Mouse (Mus musculus) kidney, adult 8-10 months (tissue): Measurements from ENCODE around the gene Rbm26.
A peak's percentile ranks its signal among the peaks of the same experiment; 100 is the strongest.

Experiments
- DNase-seq, 2 experiments: peaks; one replicate each; pipeline ENCODE4 v3.0.0; 2022

The Rbm26 gene

GRCm38 (mm10) chr14:105177238-105177693 lies at the start of gene Rbm26:
Rbm26 (minus strand) TSS chr14:105177327.
- DNase-seq, result peak; percentile 96 to 97

DNA sequence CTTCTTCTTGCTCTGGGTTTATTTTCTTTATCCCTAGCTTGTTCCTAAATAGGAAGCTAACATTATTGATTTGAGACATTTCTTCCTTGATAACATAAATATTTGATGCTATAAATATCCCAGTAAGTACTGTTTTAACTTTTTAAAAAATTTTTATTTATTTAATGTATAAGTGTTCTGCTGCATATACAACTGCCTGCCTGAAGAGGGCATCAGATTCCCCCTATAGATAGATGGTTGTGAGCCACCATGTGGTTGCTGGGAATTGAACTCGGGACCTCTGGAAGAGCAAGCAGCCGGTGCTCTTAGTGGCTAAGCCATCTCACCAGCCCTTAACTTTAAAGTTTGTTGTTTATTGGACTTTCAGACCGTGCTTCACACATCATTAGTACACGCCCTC lies 48.7 kb upstream of the Rbm26 start:
- no peak for DNase-seq

DNA sequence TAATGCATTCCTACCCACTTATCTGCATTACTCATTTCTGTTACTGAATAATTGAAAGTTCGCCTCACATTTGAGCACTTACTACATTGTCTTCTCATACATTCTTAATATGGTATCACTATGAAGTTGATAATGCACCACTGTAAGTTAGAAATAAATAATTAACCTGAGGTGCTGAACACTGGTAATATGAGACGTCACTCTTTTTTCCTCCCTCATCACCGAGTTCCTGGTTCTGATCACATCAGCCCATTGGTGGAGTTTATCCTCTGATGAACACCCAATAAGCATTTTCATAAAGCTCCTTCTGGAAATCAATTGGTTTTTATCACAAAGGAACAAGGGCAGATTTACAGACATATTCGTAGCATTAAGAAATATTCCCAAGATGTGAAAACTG lies 45.1 kb upstream of the Rbm26 start:
- DNase-seq, result no peak

DNA sequence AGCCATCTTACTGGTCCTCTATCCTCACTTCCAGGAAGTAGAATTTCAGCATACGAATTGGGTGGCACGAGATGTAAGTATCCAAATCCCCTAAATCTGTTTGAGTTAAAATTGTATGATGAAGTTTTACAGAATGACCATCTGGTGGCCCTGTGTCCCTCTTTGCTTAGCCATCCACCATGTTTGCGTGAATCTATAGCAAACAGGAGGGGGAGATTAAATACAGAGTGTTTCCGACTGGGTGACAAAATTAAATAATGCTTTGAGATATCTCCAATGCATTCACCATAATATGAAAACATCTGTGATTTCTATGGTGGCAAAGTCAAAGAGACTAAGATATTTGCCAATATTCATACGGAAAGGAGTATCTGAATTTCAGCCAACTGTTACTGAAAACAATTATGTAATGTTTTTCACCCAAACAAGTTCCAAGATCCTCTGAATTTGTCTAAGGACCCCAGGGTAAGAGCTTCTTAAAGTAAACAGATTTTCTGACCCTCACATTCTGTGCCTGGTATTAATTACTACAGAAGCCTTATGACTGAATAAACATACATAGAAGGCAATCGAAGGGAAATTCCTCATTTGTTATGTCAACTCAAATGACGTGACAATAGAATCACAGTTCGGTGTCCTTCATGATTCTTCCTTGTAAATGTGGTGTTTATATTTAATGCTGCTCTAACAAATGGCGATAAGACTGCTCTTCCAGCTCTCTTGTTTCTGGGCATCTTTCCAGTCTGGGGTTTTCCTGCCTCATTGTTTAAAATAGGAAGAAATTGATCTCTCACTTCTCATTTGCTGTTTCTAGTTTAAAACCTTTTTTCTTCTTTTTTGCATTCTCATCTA lies 42.6 kb upstream of the Rbm26 start:
- no peak for DNase-seq

GRCm38 (mm10) chr14:105198401-105198800 lies 21.3 kb upstream of the Rbm26 start:
- peak; percentile 32 to 37 for DNase-seq

DNA sequence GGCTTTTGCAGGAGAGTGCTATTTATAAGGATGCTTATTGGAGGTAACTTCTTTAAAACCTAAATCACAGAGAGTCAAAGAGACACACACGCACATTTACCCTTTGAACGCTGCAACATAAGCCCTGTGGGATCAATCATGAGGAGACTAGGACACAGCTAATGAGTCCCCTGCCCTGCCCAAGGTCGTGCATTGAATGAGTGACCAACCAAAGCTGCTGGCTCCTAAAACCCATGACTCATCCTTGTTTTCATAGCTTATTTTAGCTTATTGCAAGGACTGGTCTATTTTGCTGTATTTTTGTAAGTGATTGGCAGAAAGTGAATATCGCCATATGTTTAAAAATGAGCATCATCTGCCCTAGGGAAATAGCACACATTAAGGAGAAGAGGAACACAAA lies 17.6 kb upstream of the Rbm26 start:
- DNase-seq, result no peak

DNA sequence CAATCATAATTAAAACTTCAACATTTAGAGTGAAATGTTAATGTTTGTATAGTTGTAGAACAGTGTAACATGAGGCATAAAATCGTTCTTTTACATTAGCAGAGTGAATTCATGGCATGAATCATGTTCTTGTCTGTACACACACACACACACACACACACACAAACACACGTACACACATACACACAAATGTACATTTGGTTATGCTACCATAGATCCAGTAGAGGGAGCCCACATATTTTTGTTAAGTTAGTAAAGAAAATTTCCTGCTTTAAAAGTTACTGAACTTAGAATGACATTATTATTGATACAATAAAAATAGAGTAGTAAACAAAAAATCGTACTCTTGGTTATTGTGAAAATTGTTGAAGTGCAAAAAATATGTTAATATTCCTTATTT lies 7.7 kb upstream of the Rbm26 start:
- DNase-seq, result no peak

- no peak for DNase-seq
Observed at GRCm38 (mm10) chr14:105182786-105183185, 5.7 kb upstream of the Rbm26 start.

DNA sequence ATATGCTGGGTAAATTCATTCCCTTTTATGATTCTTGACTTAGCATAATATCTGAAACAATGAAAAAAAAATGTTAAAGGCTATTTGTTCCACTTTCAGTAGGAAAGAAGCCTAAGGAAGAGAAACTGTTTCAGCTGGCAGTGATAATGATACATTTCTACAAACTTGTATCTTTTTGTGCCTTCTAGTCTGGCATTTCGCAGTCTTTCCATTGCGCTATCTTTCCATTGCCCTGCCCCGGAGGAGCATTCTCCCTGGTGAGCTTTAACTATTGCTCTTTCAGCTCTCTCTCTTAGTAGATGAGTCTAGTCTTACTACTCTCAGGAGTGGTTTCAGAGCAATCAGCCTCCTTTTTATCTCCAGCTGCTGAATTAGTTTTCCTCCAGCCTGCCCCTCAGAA lies 2.6 kb upstream of the Rbm26 start:
- no peak for DNase-seq

- no peak for DNase-seq
Observed at GRCm38 (mm10) chr14:105178996-105179395, 1.9 kb upstream of the Rbm26 start.

DNA sequence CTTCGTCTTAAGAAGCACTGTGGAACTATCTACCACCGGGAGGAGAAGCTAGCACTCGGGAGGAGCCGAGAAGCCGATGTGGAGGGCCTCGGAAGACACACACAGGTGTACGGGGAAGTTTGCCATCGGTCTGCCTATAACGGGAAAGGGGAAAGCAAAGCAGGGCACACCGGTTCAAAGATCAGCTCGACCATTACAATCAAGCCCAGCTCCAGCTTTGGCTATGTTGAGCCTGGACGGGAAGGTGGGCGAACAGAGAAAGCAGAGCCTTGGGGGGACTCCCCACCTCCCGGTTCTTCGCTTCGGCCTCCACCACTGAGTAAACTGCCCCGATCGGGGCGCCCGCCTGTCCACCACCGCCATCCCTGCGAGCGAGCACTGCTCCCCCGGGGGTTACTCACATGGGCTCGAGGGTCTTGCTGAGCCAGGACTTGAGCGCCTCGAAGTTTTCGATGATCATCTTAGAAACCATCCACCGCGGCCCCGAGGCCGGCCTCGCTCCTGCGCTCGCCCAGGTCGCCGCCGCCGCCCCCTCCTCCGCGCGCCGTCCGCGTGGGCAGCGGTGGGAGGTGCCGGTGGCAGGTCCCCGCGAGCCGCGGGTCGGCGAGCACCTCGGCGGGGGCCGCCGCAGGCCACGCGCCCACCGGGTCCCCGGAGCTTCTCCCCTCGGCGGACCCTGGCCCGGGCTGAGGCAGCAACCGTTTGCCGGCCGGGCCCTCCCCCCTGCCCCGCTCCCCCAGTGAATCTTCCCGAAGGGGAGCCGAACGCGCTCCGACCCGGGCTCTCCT lies 552 bp downstream of the Rbm26 start:
- DNase-seq, result peak; percentile 34 to 50

DNA sequence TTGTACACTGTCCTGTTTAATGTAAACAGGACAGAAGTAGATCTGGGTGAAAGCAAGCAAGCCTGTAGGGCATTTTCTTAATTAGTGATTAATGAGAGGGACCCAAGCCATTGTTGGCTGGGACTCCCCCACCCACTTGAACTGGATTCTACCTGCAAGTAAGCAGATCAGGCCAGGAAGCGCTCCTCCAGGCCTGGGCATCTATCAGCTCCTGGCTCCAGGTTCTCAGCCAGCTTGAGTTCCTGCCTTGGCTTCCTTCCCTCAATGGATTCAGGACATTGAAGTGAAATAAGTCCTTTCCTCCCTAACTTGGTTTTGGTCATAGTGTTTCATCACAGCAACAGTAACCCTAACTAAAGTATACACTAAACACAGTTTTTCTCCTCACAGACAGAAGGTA lies 9.9 kb downstream of the Rbm26 start:
- DNase-seq, result no peak

DNA sequence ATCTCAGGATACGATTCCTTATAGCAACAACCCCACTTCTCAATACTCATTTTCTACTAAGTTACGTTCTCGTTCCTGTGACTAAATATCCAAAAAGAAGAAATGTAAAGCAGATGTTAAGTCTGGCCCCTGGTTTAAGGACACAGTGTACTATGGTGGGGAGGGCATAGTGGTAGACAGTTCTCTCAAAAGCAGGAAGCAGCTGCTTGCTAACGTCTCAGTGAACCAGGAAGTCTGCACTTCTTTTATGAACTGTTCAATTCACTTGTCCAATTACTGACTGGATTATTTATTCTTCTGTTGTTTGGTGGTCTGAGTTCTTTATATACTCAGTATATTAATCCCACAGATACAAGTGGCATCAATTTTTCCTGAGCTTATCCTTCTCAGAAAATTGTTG lies 12.3 kb downstream of the Rbm26 start:
- no peak for DNase-seq

DNA sequence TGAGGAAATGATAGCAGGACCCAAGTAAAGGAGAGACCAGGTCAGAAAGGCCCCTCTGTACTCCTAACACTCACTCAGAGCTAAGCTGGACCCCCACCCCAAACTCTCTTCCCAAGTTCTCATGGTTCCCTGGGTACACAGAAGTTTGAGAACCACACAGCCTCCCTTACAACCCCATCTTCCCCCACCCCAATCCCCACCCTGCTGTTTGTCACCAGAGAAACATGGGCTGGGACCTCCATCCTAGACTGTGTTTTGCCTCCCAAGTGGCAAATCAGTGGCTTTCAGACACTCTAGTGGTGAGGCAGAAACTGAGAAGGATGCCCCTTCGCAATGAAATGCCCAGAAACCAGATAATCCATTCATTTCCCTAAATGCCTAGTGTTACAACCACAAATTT lies 15.8 kb downstream of the Rbm26 start:
- no peak for DNase-seq

- peak in 1 of 2 experiments; percentile 64 for DNase-seq
Observed at GRCm38 (mm10) chr14:105158526-105158925, 18.6 kb downstream of the Rbm26 start.

DNA sequence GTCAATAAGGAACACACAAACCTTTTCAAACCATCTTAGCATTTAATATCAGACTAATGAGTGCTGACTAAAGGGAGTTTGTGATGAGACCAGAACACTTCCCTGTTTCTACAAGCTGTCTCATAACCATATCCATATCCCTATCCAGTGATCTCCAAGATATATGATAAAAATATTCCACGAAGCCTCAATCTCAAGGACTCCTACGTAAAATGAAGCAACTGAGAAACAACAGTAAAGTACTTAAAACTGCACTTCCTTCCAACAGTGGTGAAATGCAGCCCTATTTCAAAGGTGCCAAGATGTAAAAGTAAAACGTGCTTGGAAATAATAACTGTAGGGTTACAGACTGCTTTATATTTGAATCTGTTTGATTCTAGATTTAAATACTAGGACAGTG lies 43.1 kb downstream of the Rbm26 start:
- no peak for DNase-seq

GRCm38 (mm10) chr14:105127715-105128385 lies 49.3 kb downstream of the Rbm26 start:
- peak; percentile 65 to 80 for DNase-seq

DNA sequence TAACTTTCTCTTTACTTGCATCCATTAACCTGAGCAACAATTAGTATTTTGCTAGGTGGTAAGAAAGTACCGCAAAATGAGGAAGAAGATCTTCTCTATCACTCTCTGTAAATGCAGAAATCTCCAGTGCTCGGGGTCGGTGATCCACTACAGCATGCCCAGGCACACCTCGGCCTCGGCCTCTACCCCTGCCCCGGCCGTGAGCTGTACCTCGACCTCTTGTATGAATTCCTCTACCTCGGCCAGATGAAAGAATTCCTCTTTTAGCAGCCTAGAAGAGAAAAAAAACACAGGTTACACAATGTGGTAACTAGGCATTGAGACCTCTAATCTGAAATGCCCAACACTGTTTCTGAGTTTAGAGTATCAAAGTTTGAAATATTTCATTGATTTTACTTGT lies 52.6 kb downstream of the Rbm26 start:
- peak; percentile 63 to 75 for DNase-seq

DNA sequence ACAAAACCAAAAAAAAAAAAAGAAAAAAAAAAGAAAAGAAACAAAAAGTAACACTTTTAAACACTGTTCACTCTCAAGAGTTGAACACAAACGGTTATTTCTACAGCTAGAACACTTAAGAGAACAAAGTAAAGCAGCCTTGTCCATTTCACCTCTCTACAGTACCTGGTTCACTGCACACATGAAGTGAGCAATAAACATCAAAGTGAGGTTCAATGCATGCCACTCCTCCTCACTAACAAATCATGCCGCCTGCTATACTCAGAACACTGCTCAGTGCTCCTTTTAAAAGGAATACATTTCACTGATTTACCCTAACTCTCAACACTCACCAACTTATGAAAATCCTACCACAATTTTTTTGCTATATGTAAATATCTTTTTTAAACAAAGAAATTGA lies 61.7 kb downstream of the Rbm26 start:
- DNase-seq, result no peak

GRCm38 (mm10) chr14:105106252-105106651 lies 70.9 kb downstream of the Rbm26 start:
- no peak for DNase-seq

GRCm38 (mm10) chr14:105098861-105099260 lies 78.3 kb downstream of the Rbm26 start:
- no peak for DNase-seq

DNA sequence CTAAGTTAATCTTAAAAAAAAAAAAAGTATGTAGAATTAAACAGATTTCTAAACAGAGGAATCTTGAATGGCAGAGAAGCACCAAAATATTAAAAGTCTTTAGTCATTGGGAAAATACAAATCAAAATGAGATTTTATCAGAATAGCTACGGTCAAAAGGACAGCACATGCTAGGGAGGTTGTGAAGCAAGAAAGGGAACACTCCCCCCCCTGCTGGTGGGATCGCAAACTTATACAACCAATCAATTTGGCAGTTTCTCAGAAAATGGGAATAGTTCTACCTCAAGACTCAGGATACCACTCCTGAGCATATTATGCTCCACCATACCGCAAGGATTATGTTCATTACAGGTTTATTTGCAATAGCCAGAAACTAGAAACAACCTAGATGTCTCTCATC lies 80.9 kb downstream of the Rbm26 start:
- DNase-seq, result no peak

- no peak for DNase-seq
Observed at GRCm38 (mm10) chr14:105087001-105087400, 90.1 kb downstream of the Rbm26 start.
